Mouse (Mus musculus): Measurements from ENCODE around the gene H2-K1.
"Not testable (repeated sequence)": the region's sequence is repeated elsewhere in the genome, so short reads cannot be mapped to it uniquely, and the experiment has no call there.

The H2-K1 gene

GRCm38 (mm10) chr17:34026917-34027655 lies 26.9 kb upstream of the H2-K1 start:
- DNase-seq (ENCODE audit: low spot score in 2 of 2) = peak; percentile 66 to 79

- peak in 1 of 2 experiments; percentile 62 for DNase-seq (ENCODE audit: low spot score in 2 of 2)
Observed at GRCm38 (mm10) chr17:34026221-34026620, 26.1 kb upstream of the H2-K1 start.

DNA sequence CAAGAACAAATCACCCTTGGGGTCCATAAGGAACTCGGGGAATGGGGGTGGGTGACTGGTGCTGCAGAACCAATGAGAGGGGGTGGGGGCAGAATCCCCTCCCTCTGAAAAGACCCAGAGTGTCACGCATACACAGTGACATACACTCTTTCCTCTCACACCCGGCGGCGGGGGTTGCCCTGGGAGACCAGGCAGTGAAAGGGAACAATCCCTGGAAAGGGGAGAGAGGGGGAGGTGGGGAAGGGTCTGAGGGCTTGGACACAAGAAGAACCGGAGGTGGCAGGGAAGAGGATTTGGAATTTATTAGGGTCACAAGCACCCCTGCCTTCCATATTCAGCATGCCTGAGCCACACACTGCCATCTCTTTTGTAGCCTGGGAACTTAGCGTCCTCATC lies 25.6 kb upstream of the H2-K1 start:
- peak in 1 of 2 experiments; percentile 62 for DNase-seq (ENCODE audit: low spot score in 2 of 2)

DNA sequence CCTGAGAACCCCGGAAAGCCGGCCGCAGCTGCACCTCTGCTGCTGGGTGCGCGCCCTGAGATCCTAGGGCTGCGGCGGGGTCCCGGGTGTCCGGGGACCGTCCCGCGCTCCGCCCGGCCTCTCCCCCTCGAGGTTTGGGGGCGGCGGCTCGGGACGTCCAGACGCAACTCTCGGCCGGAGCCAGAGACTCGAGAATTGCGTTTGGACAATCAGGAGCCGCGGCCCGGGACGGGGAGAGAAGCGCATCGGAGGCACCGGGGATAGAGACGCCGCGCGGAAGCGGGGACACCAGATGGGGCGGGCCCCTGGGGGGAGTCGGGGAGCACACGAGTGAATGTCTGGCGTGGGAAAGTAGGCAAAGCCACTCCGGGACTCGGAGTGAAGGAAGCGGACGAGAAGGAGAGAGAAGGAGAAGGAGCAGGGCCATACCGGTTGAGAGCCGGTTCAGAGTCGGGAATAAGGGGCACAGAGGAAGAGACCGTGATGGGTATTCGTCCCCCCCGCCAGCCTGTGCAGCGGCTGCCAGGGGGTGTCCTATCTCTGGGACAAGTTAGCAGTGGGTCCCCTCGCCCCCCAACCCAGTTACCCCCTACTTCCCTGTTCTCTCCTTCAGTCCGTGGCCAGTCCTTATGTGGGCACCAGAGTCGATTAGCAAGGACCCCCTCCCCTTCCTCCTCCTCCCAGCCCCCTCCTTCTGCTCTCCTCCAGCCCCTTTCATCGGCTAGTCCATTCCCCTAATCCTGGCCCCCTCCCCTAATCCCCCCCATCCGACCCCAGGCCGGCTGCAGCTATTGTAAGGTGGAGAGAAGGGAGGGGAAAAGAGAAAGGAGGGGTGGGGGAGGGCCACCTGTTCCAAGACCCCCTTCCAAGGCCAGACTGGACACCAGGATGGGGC lies 25.0 kb upstream of the H2-K1 start:
- no peak for DNase-seq (ENCODE audit: low spot score in 2 of 2)

DNA sequence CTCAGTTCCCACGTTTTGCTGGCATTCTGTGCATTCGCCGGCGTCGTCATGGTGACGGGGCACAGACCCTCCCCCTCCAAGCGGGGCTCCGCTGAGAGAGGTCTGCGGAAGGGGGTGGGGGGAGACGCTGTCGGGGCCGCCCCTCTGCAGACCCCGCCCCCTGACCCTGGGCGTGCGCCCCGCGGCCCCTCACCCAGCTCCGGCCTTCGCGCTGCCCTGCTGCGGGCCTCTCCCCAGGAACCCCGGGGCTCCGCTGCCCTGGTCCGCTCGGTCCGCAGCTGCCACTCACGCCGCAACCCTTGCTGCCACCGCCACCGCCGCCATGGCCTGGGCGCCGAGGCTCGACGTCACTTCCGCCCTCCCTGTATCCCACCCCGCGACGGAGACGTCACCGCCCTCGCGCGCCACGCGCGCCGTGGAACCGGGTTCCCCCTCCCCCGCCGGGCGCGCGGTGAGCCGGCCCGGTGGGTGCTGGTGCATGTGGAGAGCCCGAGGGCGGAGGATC lies 24.2 kb upstream of the H2-K1 start, which contains the start of gene Ring1:
Ring1 (minus strand) TSS at position 364 of the 505 bp plus-strand sequence.
- peak; percentile 81 to 92 for DNase-seq (ENCODE audit: low spot score in 2 of 2)

DNA sequence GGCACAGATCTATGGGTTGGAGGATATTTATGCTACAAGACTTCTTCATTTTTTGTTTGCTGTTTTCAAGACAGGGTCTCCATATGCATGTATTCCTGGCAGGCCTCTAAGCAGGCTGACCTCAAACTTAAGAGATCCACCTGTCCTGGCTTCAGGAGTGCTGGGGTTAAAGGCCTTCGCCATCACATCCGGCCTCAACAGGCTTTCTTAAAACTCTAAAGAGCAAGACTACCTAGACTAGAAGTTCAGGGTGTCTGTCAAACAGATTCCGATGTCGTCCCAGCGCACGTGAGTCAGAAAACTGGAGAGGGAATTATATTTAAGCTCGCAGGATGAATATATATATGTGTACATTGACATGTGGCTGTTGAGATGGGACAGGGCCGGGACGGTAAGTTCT lies 23.5 kb upstream of the H2-K1 start:
- no peak for DNase-seq (ENCODE audit: low spot score in 2 of 2)

GRCm38 (mm10) chr17:34022987-34023386 lies 22.8 kb upstream of the H2-K1 start:
- DNase-seq (ENCODE audit: low spot score in 2 of 2) = no peak

GRCm38 (mm10) chr17:34022414-34022783 lies 22.3 kb upstream of the H2-K1 start:
- no peak for DNase-seq (ENCODE audit: low spot score in 2 of 2)

GRCm38 (mm10) chr17:34021539-34022413 lies 21.6 kb upstream of the H2-K1 start:
- DNase-seq (ENCODE audit: low spot score in 2 of 2) = no peak

DNA sequence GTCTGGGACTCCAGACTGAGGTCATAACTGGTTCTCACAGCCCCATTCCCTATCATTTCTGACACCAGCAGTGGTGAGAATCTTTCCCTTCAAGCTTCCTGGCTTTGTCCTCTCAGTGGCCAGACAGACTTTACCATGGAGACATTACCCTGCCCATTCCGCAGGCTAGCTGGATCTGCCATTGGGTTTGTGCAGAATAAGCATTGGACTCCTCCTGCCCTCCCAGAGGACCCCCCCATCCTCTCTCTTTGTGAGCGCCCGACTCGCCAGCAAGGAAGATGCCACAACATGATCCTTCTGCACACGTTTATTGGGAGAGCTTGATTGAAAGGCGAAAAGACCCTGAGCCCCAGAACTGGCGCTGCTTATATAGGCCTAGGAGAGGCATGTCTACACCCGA lies 13.3 kb upstream of the H2-K1 start:
- DNase-seq (ENCODE audit: low spot score in 2 of 2) = no peak

GRCm38 (mm10) chr17:34010156-34010555 lies 10.0 kb upstream of the H2-K1 start:
- DNase-seq (ENCODE audit: low spot score in 2 of 2) = no peak

DNA sequence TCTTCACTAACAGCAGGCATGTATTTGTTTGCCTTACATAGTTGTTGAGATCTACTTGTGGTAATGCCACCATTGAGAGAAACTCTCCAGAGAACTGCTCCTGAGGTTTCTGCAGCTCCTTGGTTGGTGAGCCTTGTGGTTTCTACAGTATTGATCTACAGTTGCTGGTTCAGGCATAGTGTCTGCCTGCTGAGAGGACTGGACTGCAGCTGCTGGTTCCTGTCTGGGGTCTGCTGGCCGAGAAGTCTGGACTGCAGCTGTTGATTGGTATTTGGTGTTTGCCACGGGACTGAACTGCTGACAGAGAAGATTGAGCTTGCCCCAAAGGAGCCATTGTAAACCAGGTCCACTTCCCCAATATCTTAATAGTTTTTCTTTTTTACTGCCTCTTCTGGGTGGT lies 6.4 kb upstream of the H2-K1 start:
- DNase-seq (ENCODE audit: low spot score in 2 of 2) = no peak

DNA sequence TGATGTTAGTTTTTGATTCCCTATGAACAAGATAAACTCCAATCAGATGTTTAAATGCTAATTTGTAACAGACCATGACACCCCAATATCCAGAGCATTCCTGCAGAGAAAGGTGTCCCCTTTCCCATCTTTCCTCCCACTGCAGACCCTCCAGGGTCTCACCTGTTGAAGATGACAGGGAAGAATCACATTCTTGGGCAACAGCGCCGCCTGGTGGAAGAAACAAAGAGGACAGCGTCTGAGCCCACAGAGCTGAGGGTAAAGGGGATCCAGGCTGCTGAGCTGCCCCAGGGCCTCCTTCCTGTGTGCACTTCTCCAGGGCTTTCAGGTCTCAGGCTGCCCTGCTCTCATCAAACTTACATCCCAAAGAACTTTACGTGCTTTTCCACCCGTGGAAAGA lies 3.3 kb upstream of the H2-K1 start:
- DNase-seq (ENCODE audit: low spot score in 2 of 2) = peak in 1 of 2 experiments; percentile 80

GRCm38 (mm10) chr17:34000796-34001195 lies 649 bp upstream of the H2-K1 start:
- DNase-seq (ENCODE audit: low spot score in 2 of 2) = not testable (repeated sequence)

DNA sequence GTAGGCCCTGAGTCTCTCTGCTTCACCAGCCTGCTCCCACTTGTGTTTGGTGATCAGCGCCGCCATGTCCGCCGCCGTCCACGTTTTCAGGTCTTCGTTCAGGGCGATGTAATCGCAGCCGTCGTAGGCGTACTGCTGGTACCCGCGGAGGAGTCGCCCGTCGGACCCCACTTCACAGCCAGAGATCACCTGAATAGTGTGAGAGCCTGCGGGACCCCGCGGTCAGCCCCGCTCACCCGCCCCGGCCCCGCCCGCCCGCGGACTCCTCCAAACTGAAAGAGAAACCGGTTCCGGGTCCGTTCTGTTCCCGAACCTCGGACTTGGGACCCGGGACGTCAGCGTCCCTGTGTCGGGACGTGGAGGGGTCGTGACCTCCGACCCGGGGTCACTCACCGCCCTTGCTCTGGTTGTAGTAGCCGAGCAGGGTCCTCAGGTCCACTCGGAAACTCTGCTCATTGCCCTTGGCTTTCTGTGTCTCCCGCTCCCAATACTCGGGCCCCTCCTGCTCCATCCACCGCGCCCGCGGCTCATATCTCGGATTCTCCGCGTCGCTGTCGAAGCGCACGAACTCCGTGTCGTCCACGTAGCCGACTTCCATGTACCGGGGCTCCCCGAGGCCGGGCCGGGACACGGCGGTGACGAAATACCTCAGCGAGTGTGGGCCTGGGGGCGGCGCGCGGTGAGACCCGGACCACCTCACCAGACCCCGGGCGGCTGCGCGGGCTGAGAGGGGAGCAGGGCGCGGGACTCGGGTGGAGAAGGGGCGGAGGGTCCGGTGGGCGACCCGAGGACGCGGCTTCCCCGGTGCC lies 602 bp downstream of the H2-K1 start:
- peak in 1 of 2 experiments; percentile 78 for DNase-seq (ENCODE audit: low spot score in 2 of 2)

- DNase-seq (ENCODE audit: low spot score in 2 of 2) = not testable (repeated sequence)
Observed at GRCm38 (mm10) chr17:33998697-33999096, 1.4 kb downstream of the H2-K1 start.

DNA sequence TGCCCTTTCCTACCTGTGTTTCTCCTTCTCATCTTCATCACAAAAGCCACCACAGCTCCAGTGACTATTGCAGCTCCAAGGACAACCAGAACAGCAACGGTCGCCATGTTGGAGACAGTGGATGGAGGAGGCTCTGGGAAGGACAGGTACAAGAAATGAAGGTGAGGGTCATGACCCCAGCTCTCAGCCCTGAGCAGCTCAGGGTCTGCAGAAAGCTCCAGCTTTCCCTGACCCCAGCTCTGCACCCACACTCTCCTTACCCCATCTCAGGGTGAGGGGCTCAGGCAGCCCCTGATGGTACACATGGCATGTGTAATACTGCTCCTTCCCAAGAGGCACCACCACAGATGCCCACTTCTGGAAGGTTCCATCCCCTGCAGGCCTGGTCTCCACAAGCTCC lies 3.1 kb downstream of the H2-K1 start:
- DNase-seq (ENCODE audit: low spot score in 2 of 2) = not testable (repeated sequence)

- no peak for DNase-seq (ENCODE audit: low spot score in 2 of 2)
Observed at GRCm38 (mm10) chr17:33995651-33996050, 4.5 kb downstream of the H2-K1 start.

DNA sequence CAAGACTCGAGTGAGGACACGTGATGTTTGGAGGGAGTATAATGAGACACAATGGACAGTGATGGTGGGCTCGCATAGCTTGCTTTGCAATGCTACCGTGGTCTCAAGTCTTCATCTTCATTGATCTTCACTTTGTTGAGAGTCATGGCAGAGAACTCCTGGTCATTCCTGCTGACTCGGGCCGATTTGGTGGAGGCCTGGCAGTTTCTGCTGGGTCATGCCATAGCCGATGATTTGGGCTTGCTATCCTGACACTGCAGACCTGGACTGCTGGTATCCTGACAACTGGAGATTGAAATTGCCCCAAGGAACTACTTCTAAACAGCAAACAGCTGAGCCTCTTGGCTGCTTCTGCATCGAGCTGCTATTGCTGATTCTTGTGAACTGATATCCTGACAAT lies 5.2 kb downstream of the H2-K1 start:
- no peak for DNase-seq (ENCODE audit: low spot score in 2 of 2)

DNA sequence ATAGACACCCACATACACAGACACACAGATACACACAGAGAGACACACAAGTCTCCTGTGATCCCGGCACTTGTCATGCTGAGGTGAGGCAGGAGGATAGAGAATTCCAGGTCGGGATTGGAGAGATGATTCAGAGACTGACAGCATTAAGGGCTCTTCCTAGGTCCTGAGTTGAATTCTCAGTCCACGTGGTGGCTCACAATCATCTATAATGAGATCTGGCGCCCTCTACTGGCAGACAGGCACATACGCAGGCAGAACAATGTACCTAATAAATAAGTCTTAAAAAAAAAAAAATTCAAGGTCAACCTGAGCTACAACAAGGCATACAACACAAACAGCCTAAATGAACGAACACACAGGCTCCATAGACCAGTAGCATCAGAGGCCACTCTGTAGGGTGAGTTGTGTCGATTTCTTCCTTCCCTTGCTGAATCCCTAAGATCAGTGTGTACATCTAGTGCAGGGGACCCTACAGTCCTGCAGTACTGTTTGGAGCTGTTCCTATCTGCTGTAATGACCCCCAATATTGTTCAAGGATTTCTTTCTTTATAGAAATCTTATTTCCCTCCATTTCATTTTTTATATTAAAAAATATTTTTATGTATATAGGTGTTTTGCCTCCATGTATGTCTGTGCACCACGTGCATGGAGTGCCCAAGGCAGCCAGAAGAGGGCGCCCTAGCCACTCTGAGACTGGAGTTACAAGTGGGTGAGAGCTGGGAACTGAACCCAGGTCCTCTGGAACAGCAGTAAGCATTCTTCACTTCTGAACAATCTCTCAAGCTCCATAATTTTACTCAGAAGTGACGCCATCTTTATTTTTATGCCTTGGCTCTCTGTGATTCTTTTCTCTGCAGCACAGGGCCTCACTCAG lies 8.1 kb downstream of the H2-K1 start:
- peak; percentile 59 to 87 for DNase-seq (ENCODE audit: low spot score in 2 of 2)
